Mouse (Mus musculus) spleen, postnatal 10 days (tissue): ENCODE results near the gene Kcnb1.

Experiments used
- DNase-seq, 2 experiments: peaks; one replicate each; pipeline ENCODE4 v3.0.0; 2021 to 2022; ENCODE audit warnings: low spot score in 2 of 2

Kcnb1 gene

GRCm38 (mm10) chr2:167190076-167190399, at the start of gene Kcnb1:
TSS of gene Kcnb1 (minus strand) at chr2:167190155.
- DNase-seq = peak; percentile 32 to 62

- no peak for DNase-seq
Measured at GRCm38 (mm10) chr2:167239262-167239661, 49.3 kb upstream of the Kcnb1 start.

- DNase-seq = no peak
Measured at GRCm38 (mm10) chr2:167237224-167237623, 47.3 kb upstream of the Kcnb1 start.

GRCm38 (mm10) chr2:167236174-167236573, 46.2 kb upstream of the Kcnb1 start:
- DNase-seq = no peak

- DNase-seq = no peak
Measured at GRCm38 (mm10) chr2:167235338-167236018, 45.5 kb upstream of the Kcnb1 start.

GRCm38 (mm10) chr2:167233771-167234170, 43.8 kb upstream of the Kcnb1 start:
- no peak for DNase-seq

GRCm38 (mm10) chr2:167233009-167233335, 43.0 kb upstream of the Kcnb1 start:
- no peak for DNase-seq

- DNase-seq = no peak
Measured at GRCm38 (mm10) chr2:167232132-167233008, 42.4 kb upstream of the Kcnb1 start.

- DNase-seq = no peak
Measured at GRCm38 (mm10) chr2:167230554-167230953, 40.6 kb upstream of the Kcnb1 start.

- no peak for DNase-seq
Measured at GRCm38 (mm10) chr2:167224937-167225336, 35.0 kb upstream of the Kcnb1 start.

- DNase-seq = no peak
Measured at GRCm38 (mm10) chr2:167224194-167224593, 34.2 kb upstream of the Kcnb1 start.

- DNase-seq = peak; percentile 28 to 71
Measured at GRCm38 (mm10) chr2:167222152-167222551, 32.2 kb upstream of the Kcnb1 start.

GRCm38 (mm10) chr2:167221159-167221845, 31.3 kb upstream of the Kcnb1 start:
- DNase-seq = no peak

- no peak for DNase-seq
Measured at GRCm38 (mm10) chr2:167220736-167221135, 30.8 kb upstream of the Kcnb1 start.

- peak; percentile 45 to 76 for DNase-seq
Measured at GRCm38 (mm10) chr2:167219154-167219775, 29.3 kb upstream of the Kcnb1 start.

GRCm38 (mm10) chr2:167213666-167214065, 23.7 kb upstream of the Kcnb1 start:
- DNase-seq = no peak

- peak in 1 of 2 experiments; percentile 37 for DNase-seq
Measured at GRCm38 (mm10) chr2:167213076-167213475, 23.1 kb upstream of the Kcnb1 start.

- no peak for DNase-seq
Measured at GRCm38 (mm10) chr2:167212551-167212950, 22.6 kb upstream of the Kcnb1 start.

- no peak for DNase-seq
Measured at GRCm38 (mm10) chr2:167212089-167212488, 22.1 kb upstream of the Kcnb1 start.

GRCm38 (mm10) chr2:167209900-167210299, 19.9 kb upstream of the Kcnb1 start:
- DNase-seq = no peak

GRCm38 (mm10) chr2:167208984-167209383, 19.0 kb upstream of the Kcnb1 start:
- no peak for DNase-seq
